Mouse (Mus musculus) frontal cortex, postnatal 25 days (tissue): ENCODE results near the gene Gm10964.
A peak's percentile ranks its signal among the peaks of the same experiment; 100 is the strongest.
"Not testable (repeated sequence)": the region's sequence is repeated elsewhere in the genome, so short reads cannot be mapped to it uniquely, and the experiment has no call there.

Experiments used
- DNase-seq, 2 experiments: peaks; one replicate each; pipeline ENCODE4 v3.0.0; 2022; ENCODE audit warnings: low spot score in 2 of 2

Gm10964 gene

DNA sequence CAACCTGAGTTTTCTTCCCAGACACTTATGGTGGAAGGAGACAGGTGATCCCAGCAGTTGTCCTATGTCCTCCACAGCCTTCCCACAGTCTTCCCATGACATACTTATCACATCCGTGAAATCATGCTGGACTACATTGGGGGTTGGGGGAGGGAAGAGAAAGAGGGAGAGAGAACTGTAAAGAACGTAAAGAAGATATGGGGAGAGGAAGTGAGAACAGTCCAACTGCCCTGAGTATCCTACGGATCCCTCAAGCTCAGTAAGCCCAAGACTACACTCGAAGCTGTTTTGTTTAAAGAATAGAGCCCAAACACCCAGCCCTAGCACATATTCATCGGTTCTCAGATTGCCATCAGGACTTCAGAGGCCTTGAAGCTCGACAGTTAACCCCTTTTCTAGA, 39.5 kb downstream of the Gm10964 start:
- DNase-seq, result no peak

DNA sequence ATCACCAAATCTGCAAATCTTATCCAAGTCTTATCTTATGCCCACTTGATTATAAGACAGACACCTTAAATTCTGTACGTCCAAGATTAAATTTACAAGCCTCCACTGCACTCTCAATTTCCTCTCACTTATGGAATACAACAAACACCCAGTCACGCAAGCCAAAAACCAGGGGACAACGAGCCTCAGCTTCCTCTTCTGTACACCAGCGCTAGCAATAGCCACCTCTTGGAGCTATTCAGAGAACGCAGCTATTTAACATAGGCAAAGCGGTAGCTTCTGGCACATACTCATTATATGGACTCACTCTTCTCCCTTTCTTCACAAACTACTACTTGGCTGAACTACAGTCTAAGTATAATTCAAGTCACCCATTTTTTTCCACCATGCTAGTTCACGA, 40.0 kb downstream of the Gm10964 start:
- no peak for DNase-seq

DNA sequence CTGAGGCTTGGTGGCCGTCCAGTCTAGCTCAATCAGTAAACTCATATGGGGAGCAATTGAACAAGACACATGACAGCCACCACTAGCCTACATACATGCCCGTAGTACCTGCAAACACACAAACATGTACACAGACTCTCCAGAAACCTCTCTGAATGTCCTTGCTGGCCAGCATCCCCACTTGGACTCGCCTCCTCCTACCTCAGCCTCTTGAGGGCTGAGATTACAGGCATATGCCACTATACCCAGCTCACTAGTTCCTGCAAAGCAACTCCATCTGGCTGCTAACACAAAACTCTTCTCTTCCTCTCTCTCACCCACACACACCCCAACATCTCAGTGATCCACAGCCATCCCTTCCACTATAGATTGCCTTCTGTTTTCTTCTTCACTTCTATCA, 41.1 kb downstream of the Gm10964 start:
- DNase-seq, result no peak

DNA sequence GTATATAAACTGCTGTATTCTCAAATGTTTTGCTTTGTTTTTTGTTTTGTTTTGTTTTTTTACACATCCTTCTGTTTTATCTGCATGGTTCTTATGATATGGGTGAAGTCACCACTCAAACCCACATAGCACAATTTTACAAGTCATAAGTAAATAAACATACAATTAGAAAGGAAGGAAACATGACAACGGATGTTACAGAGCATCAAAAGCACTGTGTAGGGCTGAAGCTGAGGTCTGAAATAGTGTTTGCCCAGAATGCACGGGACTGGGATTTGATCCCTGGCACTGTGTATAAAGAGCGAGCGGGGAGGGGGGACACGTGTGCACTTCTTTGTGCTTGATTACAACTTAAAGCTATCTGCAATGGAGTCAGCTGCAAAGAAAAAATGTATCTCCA, 41.6 kb downstream of the Gm10964 start:
- DNase-seq, result no peak

DNA sequence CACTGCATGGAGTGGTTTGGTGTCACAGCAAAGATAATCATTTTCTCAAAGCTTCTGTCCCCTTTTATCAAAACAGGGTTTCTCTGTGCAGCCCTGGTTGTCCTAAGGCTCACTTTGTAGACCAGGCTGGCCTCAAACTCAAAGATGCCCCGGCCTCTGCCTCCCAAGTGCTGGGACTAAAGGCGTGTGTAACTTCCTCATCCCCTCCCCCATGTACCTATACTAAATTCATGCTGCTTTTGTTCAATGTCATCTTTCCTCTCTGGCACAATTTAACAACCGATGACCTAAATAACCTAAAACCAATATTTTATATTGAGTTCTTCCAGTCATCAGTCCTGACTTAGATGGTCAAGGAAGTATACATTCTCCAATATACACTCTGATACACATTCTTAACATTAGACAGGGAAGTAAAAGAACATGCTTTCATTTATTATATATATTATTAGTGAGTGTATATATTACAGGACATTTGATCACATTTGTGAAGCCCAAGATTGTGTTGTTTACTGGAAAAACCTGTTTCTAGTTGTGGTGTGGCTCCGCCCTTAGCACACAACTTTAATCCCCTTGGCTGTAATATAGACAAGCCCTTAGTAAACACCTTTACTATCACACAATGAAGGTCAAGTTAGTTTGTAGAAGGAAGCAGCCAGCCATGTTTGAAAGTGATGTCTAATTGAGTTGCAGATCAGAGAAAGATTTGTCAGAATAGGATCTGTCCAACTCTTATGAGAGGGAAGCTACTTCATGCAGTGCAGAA, 43.9 kb downstream of the Gm10964 start:
- no peak for DNase-seq

DNA sequence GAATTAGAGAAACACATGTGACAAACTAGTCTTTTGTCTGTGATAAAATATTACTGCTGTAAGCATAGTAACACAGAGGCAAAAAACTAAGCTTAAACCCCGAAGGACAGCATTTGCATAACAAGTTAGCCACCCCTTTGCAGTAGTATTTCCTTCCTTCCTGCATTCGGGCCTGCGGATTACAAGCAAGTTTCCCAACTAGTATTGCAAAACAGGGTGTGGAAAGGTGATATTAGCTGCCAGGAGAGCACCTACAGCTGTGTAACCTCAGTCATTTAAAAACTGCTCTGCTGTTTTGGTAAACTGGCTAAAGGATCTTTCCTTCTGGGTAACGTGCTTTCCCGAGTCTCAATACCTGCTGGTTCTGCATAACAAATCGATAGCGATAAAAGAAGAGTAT, 48.1 kb downstream of the Gm10964 start:
- no peak for DNase-seq

DNA sequence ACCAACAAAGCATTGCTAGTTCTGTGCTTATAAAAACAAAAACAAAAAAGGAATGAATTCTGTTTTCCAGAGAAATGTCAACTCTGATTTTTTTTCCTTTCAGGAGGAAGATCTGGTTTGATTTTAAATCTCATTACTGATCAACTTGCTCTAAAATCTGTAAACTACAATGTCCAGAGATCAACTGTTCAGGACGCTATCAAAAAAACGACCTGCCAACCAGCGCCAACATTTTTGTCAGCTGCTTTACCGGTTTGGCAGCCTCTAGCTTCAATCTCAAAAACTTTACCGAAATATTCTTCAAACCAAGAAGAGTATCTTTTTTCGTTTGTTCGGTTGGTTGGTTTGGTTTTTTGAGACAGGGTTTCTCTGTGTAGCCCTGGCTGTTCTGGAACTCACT, 49.9 kb downstream of the Gm10964 start:
- DNase-seq, result no peak

DNA sequence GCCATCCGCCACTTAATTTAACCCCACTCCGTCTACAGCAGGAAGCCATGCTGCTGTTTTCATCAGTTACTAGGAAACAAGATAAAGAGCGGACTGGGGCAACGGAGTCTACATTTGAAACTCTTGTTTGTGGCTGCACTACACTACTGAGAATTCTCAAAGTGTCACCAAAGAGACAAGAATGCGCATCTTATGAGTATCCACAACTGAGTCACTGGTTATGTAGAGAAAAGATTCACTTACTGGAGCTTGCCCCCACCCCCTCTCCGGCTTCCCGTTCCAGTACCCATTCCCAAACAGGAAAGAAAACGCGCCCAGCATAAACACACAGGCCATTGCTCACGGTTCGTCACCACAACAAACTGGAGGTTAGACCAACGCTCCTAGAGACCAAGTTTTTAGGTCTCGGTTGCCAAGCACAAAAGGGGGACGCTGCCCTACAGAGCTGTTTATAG, 50.8 kb downstream of the Gm10964 start:
- DNase-seq, result no peak

DNA sequence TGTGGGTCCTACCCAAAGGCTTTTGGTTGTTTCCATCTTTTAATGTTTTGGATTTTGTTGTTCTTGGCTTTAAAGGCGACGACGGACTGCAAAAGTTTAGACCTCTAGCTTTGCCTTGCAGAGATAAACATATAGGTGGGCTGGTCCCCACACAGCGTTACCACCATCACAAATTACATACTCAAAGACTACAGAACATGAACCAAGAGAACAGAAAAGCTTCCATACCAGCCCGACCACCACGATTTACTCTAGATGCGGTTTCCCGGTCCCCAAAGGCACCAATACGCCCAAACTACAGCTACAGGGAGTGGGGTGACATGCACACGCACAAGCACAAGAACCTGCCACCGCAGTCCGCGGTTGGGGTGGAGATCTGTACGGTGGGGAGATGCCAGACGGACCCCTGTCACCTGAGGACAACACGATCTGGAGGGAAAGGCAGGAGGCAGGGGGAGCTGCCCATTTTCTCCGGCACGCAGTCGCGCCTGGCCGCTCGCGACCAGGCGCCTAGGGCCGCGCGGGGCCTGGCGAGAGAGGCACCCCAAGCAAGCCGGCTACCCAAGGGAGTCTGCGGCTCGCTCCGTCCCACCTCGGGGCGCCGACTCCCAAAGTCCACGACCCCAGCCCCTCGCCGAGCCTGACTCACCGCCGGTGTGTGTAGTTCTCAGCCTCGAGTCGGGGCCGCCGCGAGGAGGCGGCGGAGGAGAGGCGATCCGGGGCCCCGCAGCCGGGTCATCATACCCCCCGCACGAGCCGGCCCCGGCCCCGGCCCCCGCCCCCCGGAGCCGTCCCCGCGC, 51.4 kb downstream of the Gm10964 start:
- no peak for DNase-seq

DNA sequence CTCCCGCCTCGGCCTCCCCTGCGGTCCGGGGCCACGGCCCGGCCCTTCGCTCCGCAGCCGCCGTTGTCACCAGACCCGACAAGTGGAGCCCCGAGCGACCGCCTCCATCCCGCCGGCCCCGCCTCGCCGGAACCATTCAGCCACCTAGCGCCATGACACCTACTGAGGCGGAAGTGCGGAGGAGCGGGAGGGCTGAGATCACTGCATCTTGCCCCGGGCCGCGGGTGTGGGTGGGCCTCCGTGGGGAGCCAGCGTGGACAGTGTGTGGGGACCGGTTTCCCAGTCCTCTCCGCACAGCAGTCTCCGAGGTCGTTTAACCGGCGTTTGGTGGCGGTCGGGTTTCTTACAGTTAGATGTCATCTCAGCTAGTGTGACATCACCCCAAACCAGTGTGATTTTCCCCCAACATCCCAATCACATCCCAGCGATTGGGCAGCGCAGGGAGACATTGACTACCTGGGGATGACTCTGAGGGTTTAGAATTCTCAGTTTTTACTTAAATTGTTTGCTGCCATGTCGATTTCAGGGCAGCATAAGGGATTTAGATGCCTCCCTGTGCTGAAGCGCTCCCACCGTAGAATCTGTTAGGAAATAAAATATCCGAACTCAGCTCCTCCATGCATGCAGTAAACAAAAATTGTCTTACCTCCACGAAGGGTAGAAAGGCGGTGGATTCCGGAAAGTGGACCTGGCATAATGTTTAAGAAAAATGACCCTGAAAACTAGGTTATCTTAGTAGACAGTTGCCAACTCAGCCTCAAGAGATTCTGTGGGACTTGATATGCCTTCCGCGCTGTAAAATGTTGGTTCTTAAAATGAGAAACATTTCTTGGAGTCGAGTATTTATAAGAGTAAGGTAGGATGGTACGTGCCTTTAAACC, 52.3 kb downstream of the Gm10964 start, which contains the start of gene Hipk1:
Gene Hipk1, minus strand, starts transcription at position 334 of the 881 bp plus-strand sequence.
- DNase-seq, result peak; percentile 88 to 94

DNA sequence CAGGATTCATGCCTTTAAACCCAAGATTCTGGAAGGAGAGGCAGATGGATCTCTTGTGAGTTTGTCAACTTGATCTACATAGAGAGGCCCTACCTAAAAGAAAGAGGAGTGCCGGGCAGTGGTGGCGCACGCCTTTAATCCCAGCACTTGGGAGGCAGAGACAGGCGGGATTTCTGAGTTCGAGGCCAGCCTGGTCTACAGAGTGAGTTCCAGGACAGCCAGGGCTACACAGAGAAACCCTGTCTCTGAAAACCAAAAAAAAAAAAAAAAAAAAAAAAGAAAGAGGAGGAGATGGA, 52.9 kb downstream of the Gm10964 start:
- DNase-seq, result not testable (repeated sequence)

DNA sequence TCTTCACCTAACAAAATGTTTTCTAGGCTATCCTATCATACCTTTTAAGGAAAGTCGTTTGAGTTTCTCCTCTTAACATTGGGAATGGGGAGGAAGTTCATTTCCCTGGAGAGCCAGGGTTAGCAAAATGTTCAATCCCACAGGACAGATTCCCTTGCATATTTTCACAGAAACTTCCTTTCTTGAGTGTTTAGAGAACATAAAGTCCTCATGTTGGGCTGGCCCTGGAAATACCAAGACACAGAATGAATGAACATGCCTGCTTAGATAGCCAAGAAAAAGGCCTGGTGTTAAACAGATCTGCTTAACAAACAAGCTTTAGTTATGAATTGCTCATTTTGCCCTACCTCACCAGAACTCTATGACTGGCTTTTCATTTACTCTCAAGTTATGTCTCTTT, 53.4 kb downstream of the Gm10964 start:
- DNase-seq, result no peak
